Mouse (Mus musculus) kidney, embryonic 15.5 days (tissue): ENCODE data around the gene Adk. TPM values are rescaled to one million over a fixed set of nuclear protein-coding genes. Genes with fewer than 3 reads are reported as not detected.

Experiments
- ATAC-seq: fragments of 200-750 bp; cut with Nextera tagmentation; replicated peaks from 2 replicates; pipeline ENCODE4 v1.8.0; 2017; ENCODE audit warnings: moderate TSS enrichment; ENCODE audit not compliant: low FRiP score
- H3K27ac ChIP-seq: fragments of 300-500 bp; sonication (generic); 2 replicates; pipeline ENCODE4 v1.5.1; 2015; ENCODE audit warnings: mild to moderate bottlenecking, inconsistent platforms
- H3K27me3 ChIP-seq: fragments of 300-500 bp; sonication (generic); 2 replicates; pipeline ENCODE4 v1.6.1; 2015; ENCODE audit warnings: inconsistent platforms
- H3K36me3 ChIP-seq: fragments of 300-500 bp; sonication (generic); 2 replicates; pipeline ENCODE4 v1.6.1; 2015; ENCODE audit warnings: inconsistent platforms
- H3K4me1 ChIP-seq: fragments of 300-500 bp; sonication (generic); 2 replicates; pipeline ENCODE4 v1.6.1; 2015; ENCODE audit warnings: inconsistent platforms
- H3K4me2 ChIP-seq: fragments of 300-500 bp; sonication (generic); 2 replicates; pipeline ENCODE4 v1.6.1; 2015; ENCODE audit warnings: moderate library complexity, mild to moderate bottlenecking, inconsistent platforms
- H3K4me3 ChIP-seq: fragments of 300-500 bp; sonication (generic); replicated peaks from 2 replicates; pipeline ENCODE4 v1.5.1; 2015; ENCODE audit warnings: mild to moderate bottlenecking, inconsistent platforms
- H3K9ac ChIP-seq: fragments of 300-500 bp; sonication (generic); 2 replicates; pipeline ENCODE4 v1.6.1; 2015; ENCODE audit warnings: mild to moderate bottlenecking, inconsistent platforms
- H3K9me3 ChIP-seq: fragments of 300-500 bp; sonication (generic); replicated peaks from 2 replicates; pipeline ENCODE4 v1.6.1; 2016; ENCODE audit warnings: inconsistent platforms
- WGBS: fragments of 180-500 bp; shearing (Covaris S2); methylation state at CpG from one replicate; pipeline ENCODE4 v1.1.7; 2015; ENCODE audit warnings: mixed read lengths; 5-methylcytosine and 5-hydroxymethylcytosine counted together
- polyA plus RNA-seq: library from polyadenylated mRNA; unstranded; fragments of >200 nt; fragmentation: Nextera tagmentation; extraction: Ambion mirVana; gene quantifications from 2 replicates; pipeline ENCODE4 v1.2.1, GENCODE M21; 2015

Adk gene
- polyA plus RNA-seq, 1 experiment from 2014 or later = 156 TPM

GRCm38 (mm10) chr14:21253321-21253992 lies 201.1 kb downstream of the Adk start:
- 65% methylated on average over 5 of the region's 5 CpGs for WGBS
- H3K4me3 ChIP-seq = no peak overlapping the region
- H3K4me1 ChIP-seq = peaks cover 13% of the 10 kb centered on the region
- no peak overlapping the region for H3K27ac ChIP-seq
- H3K27me3 ChIP-seq = no peaks in the 10 kb centered on the region
- no peak for ATAC-seq
- H3K9me3 ChIP-seq = no peaks in the 10 kb centered on the region
- H3K9ac ChIP-seq = no peak overlapping the region
- H3K4me2 ChIP-seq = no peak overlapping the region
- no peaks in the 10 kb centered on the region for H3K36me3 ChIP-seq

- H3K36me3 ChIP-seq = no peaks in the 10 kb centered on the region
- H3K4me2 ChIP-seq = no peak overlapping the region
These were observed 201.6 kb downstream of the Adk start for GRCm38 (mm10) chr14:21253993-21254339.

DNA sequence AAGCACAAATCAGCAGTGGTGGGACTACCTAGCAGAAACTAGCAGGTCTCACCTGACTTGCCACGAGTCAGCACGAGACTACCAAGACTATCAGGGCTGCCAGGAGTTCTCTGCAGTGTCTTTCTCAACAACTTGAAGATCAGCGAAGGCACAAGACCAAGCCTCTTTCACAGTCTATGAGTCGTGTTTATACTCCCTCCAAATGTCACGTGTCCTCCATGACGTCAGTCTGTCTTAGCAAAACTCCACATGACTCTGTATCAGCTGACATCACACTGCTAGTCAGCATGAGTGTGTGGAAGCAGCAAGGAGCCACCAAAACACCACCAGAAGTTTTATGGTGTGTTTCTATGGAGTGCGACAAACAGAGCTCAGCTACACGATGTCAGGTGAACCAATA lies 215.9 kb downstream of the Adk start:
- 89% methylated on average over 8 of the region's 8 CpGs for WGBS
- Histone ChIP-seq H3K27ac (no peak overlapping the region), H3K4me1 (peaks cover 4% of the 10 kb centered on the region; the same call in 1 of the 2 replicates), H3K36me3 (no peaks in the 10 kb centered on the region), H3K9me3 (no peaks in the 10 kb centered on the region), H3K27me3 (no peaks in the 10 kb centered on the region), H3K4me2 (no peak overlapping the region), H3K4me3 (no peak overlapping the region), H3K9ac (no peak overlapping the region)
- ATAC-seq = no peak

More at GRCm38 (mm10) chr14:21253993-21254339, 201.6 kb downstream of the Adk start:
- no peak overlapping the region for H3K27ac ChIP-seq
- WGBS = 65% methylated on average over 2 of the region's 2 CpGs
- no peaks in the 10 kb centered on the region for H3K9me3 ChIP-seq
- H3K4me3 ChIP-seq = no peak overlapping the region
- H3K4me1 ChIP-seq = peaks cover 13% of the 10 kb centered on the region
- H3K27me3 ChIP-seq = no peaks in the 10 kb centered on the region
- ATAC-seq = no peak
- no peak overlapping the region for H3K9ac ChIP-seq

GRCm38 (mm10) chr14:21271472-21271871 lies 219.1 kb downstream of the Adk start:
- Histone ChIP-seq H3K27ac (no peak overlapping the region), H3K4me3 (no peak overlapping the region), H3K9me3 (no peaks in the 10 kb centered on the region), H3K9ac (no peak overlapping the region), H3K36me3 (no peaks in the 10 kb centered on the region), H3K4me1 (peaks cover 14% of the 10 kb centered on the region; the same call in 1 of the 2 replicates), H3K4me2 (no peak overlapping the region), H3K27me3 (no peaks in the 10 kb centered on the region)
- WGBS = 85% methylated on average over 4 of the region's 4 CpGs
- no peak for ATAC-seq

- Histone ChIP-seq H3K9ac (no peak overlapping the region), H3K4me1 (peaks cover 14% of the 10 kb centered on the region; the same call in 1 of the 2 replicates), H3K27me3 (no peaks in the 10 kb centered on the region), H3K4me2 (no peak overlapping the region), H3K27ac (no peak overlapping the region), H3K9me3 (no peaks in the 10 kb centered on the region), H3K4me3 (no peak overlapping the region), H3K36me3 (no peaks in the 10 kb centered on the region)
- ATAC-seq = no peak
- 89% methylated on average over 1 of the region's 1 CpGs for WGBS
These were observed 223.4 kb downstream of the Adk start for GRCm38 (mm10) chr14:21275786-21276185.

DNA sequence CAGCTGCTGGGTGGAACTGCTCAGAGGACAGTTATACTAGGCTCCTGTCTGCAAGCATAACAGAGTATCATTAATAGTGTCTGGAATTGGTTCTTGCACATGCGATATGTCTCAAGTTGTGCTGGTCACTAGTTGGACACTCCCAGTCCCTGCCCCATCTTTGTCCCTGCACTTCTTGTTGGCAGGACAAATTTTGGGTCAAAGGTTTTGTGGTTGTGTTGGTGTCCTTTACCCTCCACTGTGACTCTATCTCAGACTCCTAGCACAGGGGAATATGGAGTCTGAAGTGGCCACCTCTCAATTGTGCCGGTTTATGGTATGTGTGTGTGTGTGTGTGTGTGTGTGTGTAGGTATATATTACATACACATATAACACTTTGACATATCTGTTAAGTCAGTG lies 225.9 kb downstream of the Adk start:
- peaks cover 10% of the 10 kb centered on the region; the same call in 1 of the 2 replicates for H3K4me1 ChIP-seq
- no peaks in the 10 kb centered on the region for H3K27me3 ChIP-seq
- H3K36me3 ChIP-seq = no peaks in the 10 kb centered on the region
- no peak overlapping the region for H3K9ac ChIP-seq
- H3K4me2 ChIP-seq = no peak overlapping the region
- no peaks in the 10 kb centered on the region for H3K9me3 ChIP-seq
- WGBS = 87% methylated on average over 2 of the region's 2 CpGs
- H3K27ac ChIP-seq = no peak overlapping the region
- no peak for ATAC-seq
- no peak overlapping the region for H3K4me3 ChIP-seq

DNA sequence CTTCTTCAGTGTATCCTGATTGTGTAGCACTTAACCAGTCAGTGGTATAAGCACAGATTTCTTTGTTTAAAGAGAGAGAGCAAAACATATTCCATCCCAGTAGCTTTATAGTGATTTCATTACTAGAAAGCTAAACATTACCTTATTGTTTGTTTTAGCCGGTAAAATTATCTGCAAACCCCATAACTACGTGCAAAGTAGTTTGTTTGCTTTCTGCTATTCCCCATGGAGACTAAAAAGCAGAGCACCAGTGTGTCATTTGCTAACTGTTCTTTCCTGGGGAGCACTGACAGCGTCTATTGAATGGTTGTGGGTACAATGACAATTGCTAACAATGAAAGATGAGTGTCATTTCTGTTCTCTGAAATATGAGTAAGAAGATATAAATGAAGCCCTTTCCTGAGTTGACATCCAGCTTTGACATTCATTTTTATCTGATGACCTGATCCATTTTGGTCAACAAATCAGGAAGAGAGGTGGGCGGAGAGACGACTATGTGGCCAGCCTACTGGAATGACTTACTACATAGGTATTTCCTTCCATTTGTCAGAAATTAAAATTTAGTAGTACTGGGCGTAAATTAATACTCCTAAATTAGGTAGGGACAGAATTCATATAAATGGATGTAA lies 226.6 kb downstream of the Adk start:
- Histone ChIP-seq H3K4me1 (peaks cover 6% of the 10 kb centered on the region; the same call in 1 of the 2 replicates), H3K9ac (no peak overlapping the region), H3K4me3 (no peak overlapping the region), H3K27ac (no peak overlapping the region), H3K4me2 (no peak overlapping the region), H3K36me3 (no peaks in the 10 kb centered on the region), H3K9me3 (no peaks in the 10 kb centered on the region), H3K27me3 (no peaks in the 10 kb centered on the region)
- 61% methylated on average over 6 of the region's 6 CpGs for WGBS
- no peak for ATAC-seq

DNA sequence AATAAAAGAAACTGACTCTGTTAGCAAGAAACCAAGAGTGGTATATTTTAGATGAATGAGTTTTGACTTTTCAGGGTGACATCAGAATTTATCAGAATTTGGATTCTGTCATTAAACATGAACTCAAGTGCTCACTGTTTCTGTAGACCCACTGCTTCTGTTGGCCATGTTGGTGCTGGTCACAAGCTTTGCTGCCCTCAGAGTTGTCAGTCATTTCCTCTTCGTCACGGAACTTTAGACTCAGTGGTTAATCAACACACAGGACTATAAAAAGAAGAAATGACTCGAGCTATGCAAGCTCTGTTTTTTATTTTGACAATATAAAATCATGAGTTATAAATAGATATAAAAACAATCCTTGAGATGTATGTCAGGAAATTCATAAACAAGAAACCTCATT lies 228.1 kb downstream of the Adk start:
- H3K36me3 ChIP-seq = no peaks in the 10 kb centered on the region
- no peak overlapping the region for H3K27ac ChIP-seq
- H3K9me3 ChIP-seq = no peaks in the 10 kb centered on the region
- ATAC-seq = no peak
- no peaks in the 10 kb centered on the region for H3K27me3 ChIP-seq
- H3K4me2 ChIP-seq = no peak overlapping the region
- 0 out of 2 replicates have a peak, but pooled peaks cover 2% of the 10 kb centered on the region for H3K4me1 ChIP-seq
- WGBS = 52% methylated on average over 3 of the region's 3 CpGs
- no peak overlapping the region for H3K9ac ChIP-seq
- H3K4me3 ChIP-seq = no peak overlapping the region

DNA sequence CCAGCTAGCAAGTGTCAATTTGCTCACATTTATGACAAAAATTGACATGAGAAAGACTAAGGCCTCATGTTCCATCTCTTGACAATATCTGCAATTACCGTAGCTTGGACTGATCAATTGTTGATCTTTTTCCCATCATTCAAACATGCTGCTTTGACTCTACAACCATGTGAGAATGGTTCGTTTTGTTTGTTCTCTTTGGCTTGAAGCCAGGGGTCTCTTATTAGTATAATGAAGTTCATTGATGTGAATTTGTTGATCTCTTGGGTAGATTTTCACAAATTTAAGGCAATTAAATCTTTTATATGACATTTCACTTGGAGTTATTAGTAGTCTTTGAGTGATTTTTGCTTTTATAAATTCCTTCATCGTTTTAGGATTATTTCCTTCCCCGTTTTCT lies 229.1 kb downstream of the Adk start:
- Histone ChIP-seq H3K4me3 (no peak overlapping the region), H3K36me3 (no peaks in the 10 kb centered on the region), H3K9me3 (no peaks in the 10 kb centered on the region), H3K9ac (no peak overlapping the region), H3K4me1 (peaks cover 7% of the 10 kb centered on the region; the same call in 1 of the 2 replicates), H3K4me2 (no peak overlapping the region), H3K27ac (no peak overlapping the region), H3K27me3 (no peaks in the 10 kb centered on the region)
- ATAC-seq = no peak
- 76% methylated on average over 4 of the region's 4 CpGs for WGBS

DNA sequence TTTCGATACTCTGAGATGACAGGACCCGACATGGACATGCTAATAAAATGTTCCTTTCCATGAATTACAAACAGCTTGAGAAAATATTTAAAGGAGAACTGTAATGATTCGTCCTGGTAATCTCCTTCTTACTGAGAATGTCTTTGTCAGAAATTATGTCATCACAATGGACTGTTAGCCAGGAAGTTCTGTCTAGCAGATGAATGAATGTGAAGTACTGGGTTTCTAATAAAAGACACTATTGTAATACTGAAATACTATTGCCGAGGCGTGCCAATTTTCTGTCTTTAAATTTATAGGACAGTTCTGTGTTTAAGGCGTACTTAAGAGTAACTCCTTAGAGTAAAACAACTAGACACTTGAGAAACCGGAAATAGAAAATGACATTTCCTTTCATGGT lies 231.7 kb downstream of the Adk start:
- whole genome bisulfite sequencing = 64% methylated on average over 7 of the region's 7 CpGs
- no peak for ATAC-seq
- H3K4me3 ChIP-seq = no peak overlapping the region

GRCm38 (mm10) chr14:21284847-21285246 lies 232.5 kb downstream of the Adk start:
- no peaks in the 10 kb centered on the region for H3K27me3 ChIP-seq
- H3K36me3 ChIP-seq = no peaks in the 10 kb centered on the region
- H3K9me3 ChIP-seq = no peaks in the 10 kb centered on the region
- no peak overlapping the region for H3K4me2 ChIP-seq
- no peak overlapping the region for H3K27ac ChIP-seq
- H3K9ac ChIP-seq = no peak overlapping the region
- no peak for ATAC-seq
- no peak overlapping the region for H3K4me3 ChIP-seq
- peaks cover 7% of the 10 kb centered on the region; the same call in 1 of the 2 replicates for H3K4me1 ChIP-seq
- 80% methylated on average over 5 of the region's 5 CpGs for whole genome bisulfite sequencing

More for the DNA sequence above, 231.7 kb downstream of the Adk start:
- H3K4me1 ChIP-seq = peaks cover 7% of the 10 kb centered on the region; the same call in 1 of the 2 replicates
- H3K9me3 ChIP-seq = no peaks in the 10 kb centered on the region
- H3K27ac ChIP-seq = no peak overlapping the region
- H3K36me3 ChIP-seq = no peaks in the 10 kb centered on the region
- no peak overlapping the region for H3K9ac ChIP-seq
- H3K27me3 ChIP-seq = no peaks in the 10 kb centered on the region
- no peak overlapping the region for H3K4me2 ChIP-seq

DNA sequence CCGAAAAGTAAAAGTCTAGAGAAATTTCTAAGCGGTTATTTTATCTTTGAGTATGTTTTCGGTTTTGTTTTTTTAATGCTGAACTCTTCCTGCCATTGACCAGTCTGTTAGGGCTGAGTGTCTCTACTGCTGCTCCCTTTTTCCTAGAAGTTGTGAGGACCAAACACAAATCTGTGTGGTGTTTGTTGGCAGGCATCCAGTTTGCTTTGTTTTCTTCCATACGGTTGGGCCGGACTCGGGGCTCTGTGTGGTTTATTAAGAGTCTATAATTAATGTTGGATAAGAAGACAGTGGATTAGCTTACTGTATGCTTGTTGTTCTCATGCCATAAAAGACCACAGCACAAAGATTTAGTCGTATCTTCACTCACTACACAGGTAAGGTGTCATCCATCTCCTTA lies 233.9 kb downstream of the Adk start:
- Histone ChIP-seq H3K27me3 (no peaks in the 10 kb centered on the region), H3K9ac (no peak overlapping the region), H3K36me3 (no peaks in the 10 kb centered on the region), H3K4me1 (peaks cover 7% of the 10 kb centered on the region; the same call in 1 of the 2 replicates), H3K4me3 (no peak overlapping the region), H3K9me3 (no peaks in the 10 kb centered on the region), H3K27ac (no peak overlapping the region), H3K4me2 (no peak overlapping the region)
- no peak for ATAC-seq
- WGBS = 58% methylated on average over 7 of the region's 7 CpGs
